Mouse (Mus musculus) hindbrain, embryonic 11.5 days (tissue): Measurements from ENCODE around the gene Mrgpre. TPM values are rescaled to one million over a fixed set of nuclear protein-coding genes. Genes with fewer than 3 reads are reported as not detected.

Experiments
- ATAC-seq: fragments of 200-750 bp; cut with Nextera tagmentation; 2 replicates; pipeline ENCODE4 v1.8.0; 2017; ENCODE audit warnings: mild to moderate bottlenecking, moderate TSS enrichment, moderate library complexity; ENCODE audit not compliant: low FRiP score
- DNase-seq: peaks from one replicate; pipeline ENCODE4 v3.0.0-alpha.2; 2015; ENCODE audit warnings: low spot score
- H3K27ac ChIP-seq: fragments of 300-500 bp; sonication (generic); 2 replicates; pipeline ENCODE4 v1.5.1; 2014; ENCODE audit warnings: mild to moderate bottlenecking, low read depth, low read length
- H3K27me3 ChIP-seq: fragments of 300-500 bp; sonication (generic); 2 replicates; pipeline ENCODE4 v1.6.1; 2014; ENCODE audit warnings: mild to moderate bottlenecking, low read length, moderate library complexity, mixed read lengths; ENCODE audit not compliant: control insufficient read depth, insufficient read depth
- H3K36me3 ChIP-seq: fragments of 300-500 bp; sonication (generic); 2 replicates; pipeline ENCODE4 v1.6.1; 2014; ENCODE audit warnings: mild to moderate bottlenecking, low read length, moderate library complexity, mixed read lengths; ENCODE audit not compliant: control insufficient read depth, insufficient read depth
- H3K4me1 ChIP-seq: fragments of 300-500 bp; sonication (generic); replicated peaks from 2 replicates; pipeline ENCODE4 v1.6.1; 2014; ENCODE audit warnings: low read length, mixed read lengths; ENCODE audit not compliant: control insufficient read depth, insufficient read depth
- H3K4me2 ChIP-seq: fragments of 300-500 bp; sonication (generic); replicated peaks from 2 replicates; pipeline ENCODE4 v1.6.1; 2014; ENCODE audit warnings: mild to moderate bottlenecking, low read depth, low read length
- H3K4me3 ChIP-seq: fragments of 300-500 bp; sonication (generic); 2 replicates; pipeline ENCODE4 v1.5.1; 2014; ENCODE audit warnings: low read depth, low read length
- H3K9ac ChIP-seq: fragments of 300-500 bp; sonication (generic); 2 replicates; pipeline ENCODE4 v1.6.1; 2014; ENCODE audit warnings: low read depth, low read length
- H3K9me3 ChIP-seq: fragments of 300-500 bp; sonication (generic); 2 replicates; pipeline ENCODE4 v1.6.1; 2016; ENCODE audit warnings: low read length; ENCODE audit not compliant: control insufficient read depth
- WGBS: fragments of 180-500 bp; shearing (Covaris S2); extraction: QIAGEN DNeasy Blood & Tissue Kit; methylation state at CpG from one replicate; pipeline ENCODE4 v1.1.7; 2014; 5-methylcytosine and 5-hydroxymethylcytosine counted together
- polyA plus RNA-seq: library from polyadenylated mRNA; unstranded; fragments of >200 nt; fragmentation: Nextera tagmentation; extraction: Ambion mirVana; gene quantifications from 2 replicates; pipeline ENCODE4 v1.2.1, GENCODE M21; 2014

Gene Mrgpre
- polyA plus RNA-seq, 1 experiment from 2014 or later: 3.0 TPM

- Histone ChIP-seq H3K9me3 (no peaks in the 10 kb centered on the region), H3K4me1 (peaks cover 5% of the 10 kb centered on the region; the same call in 1 of the 2 replicates), H3K4me3 (peak overlapping the region; percentile 41; the same call in 1 of the 2 replicates), H3K36me3 (no peaks in the 10 kb centered on the region), H3K27ac (no peak overlapping the region), H3K4me2 (peak overlapping the region; percentile 58; the same call in 1 of the 2 replicates), H3K9ac (peak overlapping the region; percentile 71), H3K27me3 (no peaks in the 10 kb centered on the region)
- WGBS: 85% methylated on average over 6 of the region's 6 CpGs
- DNase-seq: no peak
- ATAC-seq: no peak
These were observed 46.1 kb downstream of the Mrgpre start for GRCm38 (mm10) chr7:143738194-143738593.

GRCm38 (mm10) chr7:143733746-143734145 lies 50.6 kb downstream of the Mrgpre start:
- H3K36me3 ChIP-seq: no peaks in the 10 kb centered on the region
- DNase-seq (no peak), ATAC-seq (no peak)
- no peaks in the 10 kb centered on the region; the same call in 1 of the 2 replicates for H3K4me1 ChIP-seq
- H3K4me3 ChIP-seq: no peak overlapping the region
- no peak overlapping the region for H3K9ac ChIP-seq
- WGBS: 91% methylated on average over 4 of the region's 4 CpGs
- H3K9me3 ChIP-seq: no peaks in the 10 kb centered on the region
- no peaks in the 10 kb centered on the region for H3K27me3 ChIP-seq
- no peak overlapping the region for H3K4me2 ChIP-seq
- H3K27ac ChIP-seq: no peak overlapping the region

- H3K9me3 ChIP-seq: no peaks in the 10 kb centered on the region
- no peaks in the 10 kb centered on the region for H3K4me1 ChIP-seq
- H3K27ac ChIP-seq: no peak overlapping the region
- no peak overlapping the region for H3K9ac ChIP-seq
- no peaks in the 10 kb centered on the region for H3K36me3 ChIP-seq
- DNase-seq (no peak), ATAC-seq (no peak)
- H3K27me3 ChIP-seq: no peaks in the 10 kb centered on the region
- no peak overlapping the region for H3K4me3 ChIP-seq
- 86% methylated on average over 10 of the region's 10 CpGs for WGBS
- H3K4me2 ChIP-seq: no peak overlapping the region
These were observed 54.4 kb downstream of the Mrgpre start for GRCm38 (mm10) chr7:143729886-143730285.

Other genes with a start within 250 kb of the Mrgpre start
- gene Nap1l4, start 235.4 kb downstream of the Mrgpre start, polyA plus RNA-seq: 175 and 187 TPM in 2 replicates
- 69.7 and 73.1 TPM in 2 replicates for gene Cars, start 184.4 kb downstream of the Mrgpre start, polyA plus RNA-seq
- gene Tnfrsf26, start 155.8 kb downstream of the Mrgpre start, polyA plus RNA-seq: 0.25 and 0.35 TPM in 2 replicates
- 9.2 and 9.5 TPM in 2 replicates for gene Tnfrsf22, start 134.8 kb downstream of the Mrgpre start, polyA plus RNA-seq
- 0.40 and 0.49 TPM in 2 replicates for gene Tnfrsf23, start 98.6 kb downstream of the Mrgpre start, polyA plus RNA-seq
- 13.7 and 14.6 TPM in 2 replicates for gene Osbpl5, start 27.5 kb downstream of the Mrgpre start, polyA plus RNA-seq
- gene Mrgprg, start 17.5 kb downstream of the Mrgpre start, polyA plus RNA-seq: not detected in 2 replicates
- 6.0 and 8.8 TPM in 2 replicates for gene Nadsyn1, start 38.3 kb upstream of the Mrgpre start, polyA plus RNA-seq
- 85.7 and 88.4 TPM in 2 replicates for gene Dhcr7, start 38.6 kb upstream of the Mrgpre start, polyA plus RNA-seq
- gene Gm498, start 82.3 kb upstream of the Mrgpre start, polyA plus RNA-seq: not detected in 2 replicates
- gene Shank2, start 217.4 kb upstream of the Mrgpre start, polyA plus RNA-seq: 2.2 and 2.7 TPM in 2 replicates